Mouse (Mus musculus) embryonic facial prominence, embryonic 12.5 days (tissue): ENCODE measurements around the gene Aldh3b3. TPM values are rescaled to one million over a fixed set of nuclear protein-coding genes. Genes with fewer than 3 reads are reported as not detected.

ENCODE experiments used
- ATAC-seq: fragments of 200-750 bp; cut with Nextera tagmentation; 2 replicates; pipeline ENCODE4 v1.8.0; 2017; ENCODE audit not compliant: insufficient number of reproducible peaks, insufficient read depth, low FRiP score, low TSS enrichment
- H3K27ac ChIP-seq: fragments of 300-500 bp; sonication (generic); 2 replicates; pipeline ENCODE4 v1.5.1; 2016; ENCODE audit warnings: mild to moderate bottlenecking
- H3K27me3 ChIP-seq: fragments of 300-500 bp; sonication (generic); 2 replicates; pipeline ENCODE4 v1.6.1; 2016; ENCODE audit warnings: mild to moderate bottlenecking, moderate library complexity
- H3K36me3 ChIP-seq: fragments of 300-500 bp; sonication (generic); 2 replicates; pipeline ENCODE4 v1.6.1; 2016; ENCODE audit warnings: mild to moderate bottlenecking
- H3K4me1 ChIP-seq: fragments of 300-500 bp; sonication (generic); 2 replicates; pipeline ENCODE4 v1.6.1; 2016
- H3K4me2 ChIP-seq: fragments of 300-500 bp; sonication (generic); replicated peaks from 2 replicates; pipeline ENCODE4 v1.6.1; 2016; ENCODE audit warnings: mild to moderate bottlenecking, moderate library complexity
- H3K4me3 ChIP-seq: fragments of 300-500 bp; sonication (generic); 2 replicates; pipeline ENCODE4 v1.5.1; 2016; ENCODE audit warnings: mild to moderate bottlenecking
- H3K9ac ChIP-seq: fragments of 300-500 bp; sonication (generic); 2 replicates; pipeline ENCODE4 v1.6.1; 2016; ENCODE audit warnings: mild to moderate bottlenecking, moderate library complexity
- H3K9me3 ChIP-seq: fragments of 300-500 bp; sonication (generic); 2 replicates; pipeline ENCODE4 v1.6.1; 2016; ENCODE audit warnings: mild to moderate bottlenecking, moderate library complexity
- WGBS: fragments of 180-500 bp; shearing (Covaris S2); methylation state at CpG from one replicate; pipeline ENCODE4 v1.1.7; 2016; 5-methylcytosine and 5-hydroxymethylcytosine counted together
- polyA plus RNA-seq: library from polyadenylated mRNA; unstranded; fragments of >200 nt; fragmentation: Nextera tagmentation; extraction: Ambion mirVana; gene quantifications from 2 replicates; pipeline ENCODE4 v1.2.1, GENCODE M21; 2016

Gene Aldh3b3
- polyA plus RNA-seq, 1 experiment from 2014 or later, result not detected

- ATAC-seq, result no peak
- no peak overlapping the region for H3K27ac ChIP-seq
- no peaks in the 10 kb centered on the region for H3K27me3 ChIP-seq
- H3K4me2 ChIP-seq, result no peak overlapping the region
- H3K36me3 ChIP-seq, result peaks cover 4% of the 10 kb centered on the region; the same call in 1 of the 2 replicates
- WGBS, result 67% methylated on average over 8 of the region's 8 CpGs
- H3K9me3 ChIP-seq, result no peaks in the 10 kb centered on the region
- peaks cover 14% of the 10 kb centered on the region for H3K4me1 ChIP-seq
- no peak overlapping the region for H3K9ac ChIP-seq
- H3K4me3 ChIP-seq, result no peak overlapping the region
These were observed 38.8 kb downstream of the Aldh3b3 start for GRCm38 (mm10) chr19:3997231-3997630.

- Histone ChIP-seq H3K9ac (no peak overlapping the region), H3K27me3 (no peaks in the 10 kb centered on the region), H3K4me3 (no peak overlapping the region), H3K9me3 (no peaks in the 10 kb centered on the region), H3K36me3 (peaks cover 4% of the 10 kb centered on the region; the same call in 1 of the 2 replicates), H3K4me2 (no peak overlapping the region), H3K4me1 (peaks cover 14% of the 10 kb centered on the region), H3K27ac (no peak overlapping the region)
- ATAC-seq, result no peak
- WGBS, result 69% methylated on average over 8 of the region's 8 CpGs
These were observed 39.9 kb downstream of the Aldh3b3 start for GRCm38 (mm10) chr19:3998335-3998734.

- whole genome bisulfite sequencing, result 87% methylated on average over 9 of the region's 9 CpGs
- H3K27ac ChIP-seq, result no peak overlapping the region
- H3K4me2 ChIP-seq, result peak overlapping the region; percentile 76
- no peaks in the 10 kb centered on the region for H3K27me3 ChIP-seq
- H3K9ac ChIP-seq, result peak overlapping the region; percentile 46; the same call in 1 of the 2 replicates
- no peaks in the 10 kb centered on the region for H3K9me3 ChIP-seq
- ATAC-seq, result no peak
- H3K4me3 ChIP-seq, result peak overlapping the region; percentile 75
- peaks cover 4% of the 10 kb centered on the region; the same call in 1 of the 2 replicates for H3K36me3 ChIP-seq
- H3K4me1 ChIP-seq, result peaks cover 14% of the 10 kb centered on the region
These were observed 40.8 kb downstream of the Aldh3b3 start for GRCm38 (mm10) chr19:3999121-3999730.

- Histone ChIP-seq H3K27me3 (no peaks in the 10 kb centered on the region), H3K9me3 (no peaks in the 10 kb centered on the region), H3K36me3 (peaks cover 4% of the 10 kb centered on the region; the same call in 1 of the 2 replicates), H3K4me1 (peaks cover 14% of the 10 kb centered on the region), H3K27ac (peak within 1 kb of the TSS; percentile 97), H3K4me3 (peak within 1 kb of the TSS; percentile 75), H3K9ac (peak within 1 kb of the TSS; percentile 91), H3K4me2 (peak within 1 kb of the TSS; percentile 76)
- ATAC-seq, result peak; percentile 89
- WGBS, result under 1% methylated on average over 64 of the region's 64 CpGs
These were observed 41.9 kb downstream of the Aldh3b3 start, which contains the start of the genes Nudt8 and Gm49405 for GRCm38 (mm10) chr19:4000119-4000900. Gene Nudt8 (plus strand): TSS chr19:4000580. Gene Gm49405 (plus strand): TSS chr19:4000626.

GRCm38 (mm10) chr19:4000949-4001525 is 42.6 kb downstream of the Aldh3b3 start:
- ATAC-seq, result no peak; the same call in 1 of the 2 replicates
- H3K36me3 ChIP-seq, result peaks cover 6% of the 10 kb centered on the region
- H3K27ac ChIP-seq, result peak overlapping the region; percentile 97
- peak overlapping the region; percentile 75 for H3K4me3 ChIP-seq
- H3K4me2 ChIP-seq, result peak overlapping the region; percentile 76
- no peaks in the 10 kb centered on the region for H3K27me3 ChIP-seq
- peak overlapping the region; percentile 91 for H3K9ac ChIP-seq
- H3K9me3 ChIP-seq, result no peaks in the 10 kb centered on the region
- H3K4me1 ChIP-seq, result peaks cover 14% of the 10 kb centered on the region
- 17% methylated on average over 17 of the region's 17 CpGs for WGBS

- Histone ChIP-seq H3K4me3 (no peak overlapping the region), H3K27me3 (no peaks in the 10 kb centered on the region), H3K4me1 (peaks cover 14% of the 10 kb centered on the region), H3K9ac (no peak overlapping the region), H3K36me3 (peaks cover 13% of the 10 kb centered on the region), H3K4me2 (peak overlapping the region; percentile 76; the same call in 1 of the 2 replicates), H3K9me3 (no peaks in the 10 kb centered on the region), H3K27ac (no peak overlapping the region)
- ATAC-seq, result no peak
- 86% methylated on average over 5 of the region's 5 CpGs for WGBS
These were observed 43.3 kb downstream of the Aldh3b3 start for GRCm38 (mm10) chr19:4001752-4002151.

GRCm38 (mm10) chr19:4003112-4003511 is 44.7 kb downstream of the Aldh3b3 start, which contains the start of gene Doc2g:
Gene Doc2g (plus strand): TSS chr19:4003313.
- H3K36me3 ChIP-seq, result peaks cover 27% of the 10 kb centered on the region
- ATAC-seq, result no peak
- WGBS, result 93% methylated on average over 1 of the region's 1 CpGs

GRCm38 (mm10) chr19:4003641-4004040 is 45.2 kb downstream of the Aldh3b3 start:
- 81% methylated on average over 12 of the region's 12 CpGs for WGBS
- Histone ChIP-seq H3K4me1 (peaks cover 14% of the 10 kb centered on the region), H3K27me3 (no peaks in the 10 kb centered on the region), H3K4me2 (no peak overlapping the region), H3K4me3 (no peak overlapping the region), H3K36me3 (peaks cover 32% of the 10 kb centered on the region), H3K9me3 (no peaks in the 10 kb centered on the region), H3K9ac (no peak overlapping the region), H3K27ac (no peak overlapping the region)
- ATAC-seq, result no peak

More at GRCm38 (mm10) chr19:4003112-4003511, 44.7 kb downstream of the Aldh3b3 start, which contains the start of gene Doc2g:
- H3K27me3 ChIP-seq, result no peaks in the 10 kb centered on the region
- peaks cover 14% of the 10 kb centered on the region for H3K4me1 ChIP-seq
- H3K4me2 ChIP-seq, result no peak within 1 kb of the TSS
- no peak within 1 kb of the TSS for H3K4me3 ChIP-seq
- no peaks in the 10 kb centered on the region for H3K9me3 ChIP-seq
- no peak within 1 kb of the TSS for H3K9ac ChIP-seq
- H3K27ac ChIP-seq, result no peak within 1 kb of the TSS

- no peak overlapping the region for H3K4me3 ChIP-seq
- peaks cover 14% of the 10 kb centered on the region for H3K4me1 ChIP-seq
- WGBS, result 87% methylated on average over 15 of the region's 15 CpGs
- no peak overlapping the region for H3K4me2 ChIP-seq
- no peaks in the 10 kb centered on the region for H3K9me3 ChIP-seq
- H3K27ac ChIP-seq, result no peak overlapping the region
- peaks cover 38% of the 10 kb centered on the region for H3K36me3 ChIP-seq
- no peak for ATAC-seq
- H3K9ac ChIP-seq, result no peak overlapping the region
- H3K27me3 ChIP-seq, result no peaks in the 10 kb centered on the region
These were observed 45.9 kb downstream of the Aldh3b3 start for GRCm38 (mm10) chr19:4004331-4004730.

- WGBS, result 92% methylated on average over 9 of the region's 9 CpGs
- Histone ChIP-seq H3K27ac (no peak overlapping the region), H3K9me3 (no peaks in the 10 kb centered on the region), H3K4me3 (no peak overlapping the region), H3K4me2 (no peak overlapping the region), H3K36me3 (peaks cover 45% of the 10 kb centered on the region), H3K4me1 (peaks cover 10% of the 10 kb centered on the region), H3K27me3 (no peaks in the 10 kb centered on the region), H3K9ac (no peak overlapping the region)
- ATAC-seq, result no peak
These were observed 46.6 kb downstream of the Aldh3b3 start for GRCm38 (mm10) chr19:4005091-4005490.

GRCm38 (mm10) chr19:4005971-4006370 is 47.5 kb downstream of the Aldh3b3 start:
- no peak overlapping the region for H3K4me2 ChIP-seq
- H3K4me3 ChIP-seq, result no peak overlapping the region
- ATAC-seq, result no peak
- H3K9me3 ChIP-seq, result no peaks in the 10 kb centered on the region
- peaks cover 8% of the 10 kb centered on the region for H3K4me1 ChIP-seq
- no peak overlapping the region for H3K27ac ChIP-seq
- no peaks in the 10 kb centered on the region for H3K27me3 ChIP-seq
- 86% methylated on average over 8 of the region's 8 CpGs for WGBS
- H3K36me3 ChIP-seq, result peaks cover 51% of the 10 kb centered on the region
- no peak overlapping the region for H3K9ac ChIP-seq
